Mouse (Mus musculus) midbrain, embryonic 11.5 days (tissue): Measurements from ENCODE around the gene Il4i1. TPM values are rescaled to one million over a fixed set of nuclear protein-coding genes. Genes with fewer than 3 reads are reported as not detected.

ENCODE experiments used
- ATAC-seq: fragments of 200-750 bp; cut with Nextera tagmentation; 2 replicates; pipeline ENCODE4 v1.8.0; 2017; ENCODE audit warnings: moderate TSS enrichment, moderate library complexity; ENCODE audit not compliant: low FRiP score
- DNase-seq: peaks from one replicate; pipeline ENCODE4 v3.0.0; 2015; ENCODE audit warnings: low spot score; ENCODE audit errors: missing footprints
- H3K27ac ChIP-seq: fragments of 300-500 bp; sonication (generic); 2 replicates; pipeline ENCODE4 v1.5.1; 2014; ENCODE audit warnings: low read depth, low read length
- H3K27me3 ChIP-seq: fragments of 300-500 bp; sonication (generic); 2 replicates; pipeline ENCODE4 v1.6.1; 2014; ENCODE audit warnings: mild to moderate bottlenecking, low read length, moderate library complexity, mixed read lengths; ENCODE audit not compliant: control insufficient read depth, insufficient read depth
- H3K36me3 ChIP-seq: fragments of 300-500 bp; sonication (generic); 2 replicates; pipeline ENCODE4 v1.6.1; 2014; ENCODE audit warnings: mild to moderate bottlenecking, low read length, moderate library complexity, mixed read lengths; ENCODE audit not compliant: control insufficient read depth, insufficient read depth
- H3K4me1 ChIP-seq: fragments of 300-500 bp; sonication (generic); 2 replicates; pipeline ENCODE4 v1.6.1; 2014; ENCODE audit warnings: low read length; ENCODE audit not compliant: control insufficient read depth, insufficient read depth
- H3K4me2 ChIP-seq: fragments of 300-500 bp; sonication (generic); 2 replicates; pipeline ENCODE4 v1.6.1; 2014; ENCODE audit warnings: mild to moderate bottlenecking, moderate library complexity
- H3K4me3 ChIP-seq: fragments of 300-500 bp; sonication (generic); 2 replicates; pipeline ENCODE4 v1.5.1; 2014; ENCODE audit warnings: low read depth, low read length
- H3K9ac ChIP-seq: fragments of 300-500 bp; sonication (generic); 2 replicates; pipeline ENCODE4 v1.6.1; 2014; ENCODE audit warnings: low read length
- H3K9me3 ChIP-seq: fragments of 300-500 bp; sonication (generic); 2 replicates; pipeline ENCODE4 v1.6.1; 2016; ENCODE audit warnings: low read length; ENCODE audit not compliant: control insufficient read depth
- WGBS: fragments of 180-500 bp; shearing (Covaris S2); extraction: QIAGEN DNeasy Blood & Tissue Kit; methylation state at CpG from one replicate; pipeline ENCODE4 v1.1.7; 2014; 5-methylcytosine and 5-hydroxymethylcytosine counted together
- polyA plus RNA-seq: library from polyadenylated mRNA; unstranded; fragments of >200 nt; fragmentation: Nextera tagmentation; extraction: Ambion mirVana; gene quantifications from 2 replicates; pipeline ENCODE4 v1.2.1, GENCODE M21; 2014

Gene Il4i1
- polyA plus RNA-seq, 1 experiment from 2014 or later: 1.2 TPM

DNA sequence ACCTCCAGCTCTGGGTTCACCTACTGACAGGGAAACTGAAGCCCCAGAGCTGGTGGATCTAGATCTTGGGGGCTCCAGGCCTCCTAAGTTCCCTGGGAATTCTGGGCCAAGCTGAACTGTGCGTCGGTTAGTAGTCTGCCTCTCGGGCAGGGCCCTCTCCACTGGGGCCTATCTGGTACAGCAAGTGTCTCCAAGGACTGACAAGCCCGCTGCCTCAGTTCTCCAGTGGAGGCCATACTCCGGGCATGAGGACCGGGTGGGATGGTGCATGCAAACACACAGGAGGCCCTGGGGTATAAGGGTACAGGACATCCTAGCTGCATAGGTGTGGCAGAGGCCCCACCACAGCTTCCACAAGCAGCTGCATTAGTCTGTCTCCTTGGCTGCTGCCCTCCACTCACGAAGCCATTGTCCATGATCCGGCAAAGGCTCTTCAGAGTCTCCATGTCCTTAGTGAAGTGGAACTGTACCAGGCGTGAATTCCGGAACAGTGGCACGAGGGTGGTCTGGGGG, 47.9 kb downstream of the Il4i1 start:
- no peak overlapping the region for H3K27ac ChIP-seq
- peaks cover 26% of the 10 kb centered on the region for H3K36me3 ChIP-seq
- H3K4me3 ChIP-seq: no peak overlapping the region
- no peak for ATAC-seq
- no peaks in the 10 kb centered on the region for H3K9me3 ChIP-seq
- no peak overlapping the region for H3K4me2 ChIP-seq
- H3K9ac ChIP-seq: no peak overlapping the region
- peaks cover 24% of the 10 kb centered on the region for H3K4me1 ChIP-seq
- no peaks in the 10 kb centered on the region for H3K27me3 ChIP-seq
- DNase-seq: peak; percentile 84
- 94% methylated on average over 11 of the region's 11 CpGs for WGBS

DNA sequence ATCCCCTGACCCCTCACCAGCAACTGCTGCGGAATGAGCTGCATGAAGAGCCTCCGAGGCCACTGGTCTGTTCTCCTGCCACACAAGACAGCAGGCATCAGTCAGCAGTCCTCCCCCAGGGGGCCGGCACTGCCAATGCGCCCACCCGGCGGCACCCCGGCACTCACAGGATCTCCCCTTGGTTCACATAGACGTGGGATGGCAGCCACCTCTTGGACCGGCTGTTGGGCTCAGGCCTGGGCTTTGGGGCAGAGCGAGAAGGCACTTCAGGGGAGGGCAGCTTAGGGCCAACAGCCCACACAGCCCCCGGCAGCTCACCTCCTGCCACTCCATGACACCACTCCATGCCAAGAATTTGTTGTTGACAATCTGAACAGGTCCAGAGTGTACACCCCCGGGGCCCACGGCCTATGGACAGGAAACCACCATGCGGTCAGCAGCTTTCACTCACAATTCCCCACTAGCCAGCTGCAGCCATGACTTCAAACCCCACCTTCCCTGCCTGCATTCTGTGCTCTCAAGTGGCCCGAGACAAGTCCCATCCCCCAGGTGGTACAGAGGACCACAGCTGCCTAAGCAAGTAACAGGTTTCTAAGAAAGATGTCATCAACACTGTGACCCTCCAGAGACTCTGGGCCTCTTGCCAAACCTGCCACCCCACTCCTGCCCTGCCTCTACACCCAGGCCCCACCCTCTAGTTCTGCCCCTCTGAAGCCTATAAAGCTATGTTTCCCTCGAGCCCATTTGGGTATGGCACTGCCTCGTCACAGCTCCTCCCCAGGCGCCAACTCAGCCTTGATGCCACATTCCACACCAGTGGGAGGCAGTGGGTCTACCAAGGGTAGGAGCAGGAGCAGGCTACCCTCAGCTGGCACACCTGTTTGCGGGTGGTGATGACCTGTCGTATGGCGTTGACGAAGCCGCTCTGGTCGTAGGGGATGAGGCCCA, 48.7 kb downstream of the Il4i1 start:
- 88% methylated on average over 24 of the region's 24 CpGs for WGBS
- ATAC-seq: no peak
- H3K36me3 ChIP-seq: peaks cover 26% of the 10 kb centered on the region
- no peaks in the 10 kb centered on the region for H3K9me3 ChIP-seq
- H3K9ac ChIP-seq: no peak overlapping the region
- H3K4me3 ChIP-seq: no peak overlapping the region
- peaks cover 24% of the 10 kb centered on the region for H3K4me1 ChIP-seq
- no peak overlapping the region for H3K27ac ChIP-seq
- H3K4me2 ChIP-seq: no peak overlapping the region
- H3K27me3 ChIP-seq: no peaks in the 10 kb centered on the region
- peak; percentile 83 for DNase-seq

DNA sequence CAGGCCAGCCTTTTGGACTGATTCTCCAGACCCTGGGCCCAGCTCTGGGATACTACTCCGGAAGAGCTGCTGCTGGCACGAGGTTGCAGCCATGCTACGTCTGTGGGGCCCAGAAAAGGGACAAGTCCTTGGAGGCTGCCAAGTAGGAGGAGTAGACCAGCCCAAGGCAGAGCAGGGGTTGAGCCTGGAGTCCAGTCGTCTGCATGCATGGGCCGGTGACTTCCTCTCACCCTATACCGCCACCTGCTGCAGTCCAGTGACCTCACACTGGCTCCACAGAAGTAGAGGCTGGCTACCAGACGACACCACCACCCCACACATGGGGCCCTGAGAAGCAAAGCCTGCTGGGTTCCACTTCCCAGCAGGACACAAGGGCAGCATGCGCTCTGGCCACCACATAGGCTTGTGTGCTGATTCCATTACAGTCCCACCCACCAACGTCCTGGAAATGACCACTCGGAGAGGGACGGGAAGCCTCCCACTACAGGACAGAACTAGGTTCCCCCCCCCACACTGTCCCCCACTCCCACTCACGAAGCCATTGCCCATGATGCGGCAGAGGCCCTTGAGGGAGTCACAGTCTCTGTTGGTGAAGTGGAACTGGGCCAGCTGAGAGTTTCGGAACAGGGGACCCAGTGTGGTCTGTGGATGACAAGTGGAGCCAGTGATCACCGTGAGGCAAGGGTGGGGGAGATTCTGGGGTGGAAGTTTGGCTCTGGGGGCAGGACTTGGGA, 50.3 kb downstream of the Il4i1 start:
- ATAC-seq (no peak), DNase-seq (peak; percentile 78)
- no peak overlapping the region for H3K4me3 ChIP-seq
- peaks cover 28% of the 10 kb centered on the region for H3K4me1 ChIP-seq
- WGBS: 75% methylated on average over 15 of the region's 15 CpGs
- no peaks in the 10 kb centered on the region for H3K27me3 ChIP-seq
- peaks cover 26% of the 10 kb centered on the region for H3K36me3 ChIP-seq
- H3K4me2 ChIP-seq: no peak overlapping the region
- no peaks in the 10 kb centered on the region for H3K9me3 ChIP-seq
- H3K9ac ChIP-seq: no peak overlapping the region
- no peak overlapping the region for H3K27ac ChIP-seq

DNA sequence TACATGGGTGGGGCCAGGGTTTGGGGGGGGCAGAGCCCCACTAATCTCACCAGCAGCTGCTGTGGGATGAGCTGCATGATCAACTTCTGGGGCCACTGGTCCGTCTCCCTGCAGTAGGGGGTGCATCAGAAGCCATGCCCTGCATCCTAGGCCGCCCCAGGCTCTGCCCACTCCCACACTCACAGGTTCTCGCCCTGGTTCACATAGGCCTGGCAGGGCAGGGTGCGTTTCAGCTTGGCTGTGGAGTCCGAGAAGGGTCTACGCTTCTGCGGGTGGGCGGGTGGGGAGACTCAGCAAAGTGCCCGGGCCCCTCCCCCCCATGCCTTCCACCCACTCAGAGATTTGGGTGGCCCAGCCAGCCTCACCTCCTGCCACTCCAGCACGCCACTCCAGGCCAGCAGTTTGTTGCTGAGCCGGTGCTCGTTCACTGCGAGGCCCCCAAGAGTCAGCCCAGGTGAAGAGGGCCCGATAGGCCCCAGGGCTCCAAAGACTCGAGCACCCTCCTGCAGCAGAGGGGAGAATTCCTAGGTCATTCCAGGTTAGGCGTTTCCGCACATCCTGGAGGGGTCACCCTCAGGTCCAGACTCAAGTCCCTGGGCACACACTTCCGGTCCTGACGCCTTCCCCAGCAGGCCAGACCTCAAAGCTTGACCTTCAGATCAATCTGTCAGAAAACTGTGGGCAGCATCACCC, 51.0 kb downstream of the Il4i1 start:
- no peaks in the 10 kb centered on the region for H3K27me3 ChIP-seq
- peak overlapping the region; percentile 92 for H3K4me2 ChIP-seq
- H3K9ac ChIP-seq: no peak overlapping the region
- no peak for DNase-seq
- H3K4me3 ChIP-seq: peak overlapping the region; percentile 97
- no peak for ATAC-seq
- H3K4me1 ChIP-seq: peaks cover 28% of the 10 kb centered on the region
- H3K27ac ChIP-seq: no peak overlapping the region
- no peaks in the 10 kb centered on the region for H3K9me3 ChIP-seq
- H3K36me3 ChIP-seq: peaks cover 26% of the 10 kb centered on the region
- 73% methylated on average over 18 of the region's 19 CpGs for WGBS

DNA sequence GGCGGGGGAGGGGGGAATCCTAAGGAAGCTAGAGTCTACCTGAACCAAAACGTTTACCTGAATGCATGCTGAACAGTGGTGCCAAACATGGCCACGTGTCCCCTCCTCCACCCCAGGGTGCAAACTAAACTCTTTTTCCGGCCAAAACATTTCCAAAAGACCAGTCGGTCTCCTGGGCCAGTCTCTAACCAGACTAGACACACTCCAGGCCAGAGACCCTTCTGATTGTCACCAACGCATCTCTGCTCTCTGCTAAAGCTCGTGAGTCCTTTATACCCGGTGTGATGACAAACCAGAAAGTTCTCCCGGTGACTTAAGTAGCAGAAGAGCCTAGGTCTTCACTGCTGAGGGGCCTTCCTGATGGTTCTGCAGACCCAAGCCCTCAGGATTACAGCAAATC, 51.6 kb downstream of the Il4i1 start:
- DNase-seq: peak; percentile 85
- no peak for ATAC-seq
- 56% methylated on average over 9 of the region's 9 CpGs for WGBS

DNA sequence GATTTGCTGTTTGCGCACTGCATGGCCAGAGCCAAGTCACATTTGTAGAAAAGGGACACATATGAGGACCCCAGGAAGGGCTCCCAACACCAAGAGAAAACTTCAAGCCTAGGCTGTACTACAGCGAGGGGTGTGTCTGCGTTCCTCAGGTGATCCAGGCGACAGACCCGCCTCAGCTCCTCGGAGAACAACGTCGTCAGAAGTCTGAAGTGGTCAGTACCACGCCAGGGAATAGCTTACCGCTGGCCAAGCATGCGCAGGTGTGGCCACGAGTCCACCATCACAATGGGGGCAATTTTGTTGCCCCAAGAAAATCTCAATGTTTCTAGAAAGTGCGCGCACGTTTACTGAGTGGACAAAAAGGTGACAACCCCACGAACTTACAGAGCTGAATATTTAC, 52.3 kb downstream of the Il4i1 start:
- peak overlapping the region; percentile 97 for H3K4me3 ChIP-seq

More for the DNA sequence above, 51.6 kb downstream of the Il4i1 start:
- H3K9ac ChIP-seq: peak overlapping the region; percentile 99
- no peaks in the 10 kb centered on the region for H3K9me3 ChIP-seq
- H3K4me2 ChIP-seq: peak overlapping the region; percentile 92
- H3K27me3 ChIP-seq: no peaks in the 10 kb centered on the region
- H3K36me3 ChIP-seq: peaks cover 24% of the 10 kb centered on the region
- H3K4me3 ChIP-seq: peak overlapping the region; percentile 97
- no peak overlapping the region for H3K27ac ChIP-seq
- peaks cover 28% of the 10 kb centered on the region for H3K4me1 ChIP-seq

DNA sequence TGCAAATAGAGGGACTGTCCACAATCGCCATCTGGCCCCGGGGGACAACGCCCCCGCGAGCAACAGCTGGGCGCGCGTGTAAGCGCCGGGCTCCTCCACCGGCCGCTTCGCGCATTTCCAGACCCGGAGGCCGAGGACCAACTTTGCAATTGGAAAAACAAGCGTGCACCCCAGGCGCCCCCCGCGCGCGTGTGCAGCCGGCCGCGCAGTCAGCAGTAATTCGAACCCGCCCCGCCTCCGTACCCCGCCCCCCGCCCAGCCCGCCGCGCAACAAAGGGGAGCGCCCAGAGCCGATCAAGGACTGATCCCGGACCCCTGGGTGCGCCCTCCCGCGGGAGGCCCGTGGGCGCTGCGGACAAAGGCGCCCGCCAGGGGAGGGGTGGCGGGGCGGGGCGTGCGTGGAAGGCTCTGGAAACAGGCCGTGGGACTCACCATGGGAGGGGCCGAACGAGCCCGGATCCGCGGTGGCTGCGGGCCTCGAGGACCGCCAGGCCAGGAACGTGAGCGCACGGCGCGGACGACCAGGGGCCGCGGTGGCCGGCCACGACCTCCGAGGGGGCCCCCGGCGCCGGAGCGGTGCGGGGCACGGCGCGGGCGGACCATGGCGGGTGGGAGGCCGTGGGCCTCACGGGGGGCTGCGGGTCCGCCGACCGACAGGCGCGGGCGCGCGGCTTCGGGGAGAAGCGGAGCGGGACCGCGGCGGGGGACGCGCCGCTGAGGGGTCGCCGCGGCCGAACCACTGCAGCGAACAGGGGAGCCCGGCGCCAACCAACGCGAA, 52.9 kb downstream of the Il4i1 start:
- H3K27ac ChIP-seq: peak overlapping the region; percentile 100
- peak overlapping the region; percentile 99 for H3K9ac ChIP-seq
- peak; percentile 95 for DNase-seq
- H3K4me3 ChIP-seq: peak overlapping the region; percentile 97
- WGBS: 0% methylated on average over 65 of the region's 108 CpGs
- H3K27me3 ChIP-seq: no peaks in the 10 kb centered on the region
- no peaks in the 10 kb centered on the region for H3K9me3 ChIP-seq
- peak overlapping the region; percentile 92 for H3K4me2 ChIP-seq
- peaks cover 28% of the 10 kb centered on the region for H3K4me1 ChIP-seq
- peaks cover 11% of the 10 kb centered on the region for H3K36me3 ChIP-seq
- ATAC-seq: peak; percentile 53

More for the DNA sequence above, 52.3 kb downstream of the Il4i1 start:
- H3K27ac ChIP-seq: peak overlapping the region; percentile 100
- H3K9ac ChIP-seq: peak overlapping the region; percentile 99
- 5% methylated on average over 16 of the region's 16 CpGs for WGBS
- H3K4me1 ChIP-seq: peaks cover 28% of the 10 kb centered on the region
- ATAC-seq: no peak
- DNase-seq: peak; percentile 88
- peaks cover 17% of the 10 kb centered on the region for H3K36me3 ChIP-seq
- H3K4me2 ChIP-seq: peak overlapping the region; percentile 92
- H3K9me3 ChIP-seq: no peaks in the 10 kb centered on the region
- H3K27me3 ChIP-seq: no peaks in the 10 kb centered on the region
